Mouse (Mus musculus): ENCODE data around the gene Cd72.

Cd72 gene

DNA sequence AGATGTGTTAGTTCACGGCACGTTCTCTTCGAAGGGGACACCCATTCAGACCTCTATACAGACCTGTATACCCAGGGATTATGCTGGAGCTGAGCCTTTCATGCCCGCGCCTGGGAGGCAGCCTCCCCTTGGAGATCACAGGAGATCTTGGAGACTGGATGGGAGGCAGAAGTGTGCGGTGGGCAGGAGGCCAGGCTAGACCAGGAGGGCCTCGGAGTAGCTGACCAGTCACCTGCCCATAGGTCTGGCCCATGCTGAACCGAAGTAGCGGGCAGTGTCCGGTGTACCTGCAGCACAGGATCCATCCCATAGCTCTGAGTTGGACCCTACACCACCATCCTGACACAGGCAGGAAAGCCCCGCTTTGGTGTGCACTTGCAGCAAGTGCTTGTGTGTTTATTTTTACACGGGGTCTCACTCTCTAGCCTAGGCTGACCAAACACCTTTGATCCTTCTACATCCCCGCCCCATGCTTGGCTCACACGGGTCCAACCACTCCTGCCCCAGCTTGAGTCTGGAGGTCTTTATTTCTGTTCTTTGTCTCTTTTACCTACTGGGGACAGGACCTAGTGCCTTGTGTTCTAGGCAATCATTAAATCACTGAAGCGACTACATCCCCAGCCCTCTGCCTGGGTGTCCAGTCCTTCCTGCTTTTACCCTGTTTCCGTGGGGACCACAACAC is 26.1 kb downstream of the Cd72 start:
- DNase-seq (ENCODE audit: low spot score in 2 of 2) = no peak

DNA sequence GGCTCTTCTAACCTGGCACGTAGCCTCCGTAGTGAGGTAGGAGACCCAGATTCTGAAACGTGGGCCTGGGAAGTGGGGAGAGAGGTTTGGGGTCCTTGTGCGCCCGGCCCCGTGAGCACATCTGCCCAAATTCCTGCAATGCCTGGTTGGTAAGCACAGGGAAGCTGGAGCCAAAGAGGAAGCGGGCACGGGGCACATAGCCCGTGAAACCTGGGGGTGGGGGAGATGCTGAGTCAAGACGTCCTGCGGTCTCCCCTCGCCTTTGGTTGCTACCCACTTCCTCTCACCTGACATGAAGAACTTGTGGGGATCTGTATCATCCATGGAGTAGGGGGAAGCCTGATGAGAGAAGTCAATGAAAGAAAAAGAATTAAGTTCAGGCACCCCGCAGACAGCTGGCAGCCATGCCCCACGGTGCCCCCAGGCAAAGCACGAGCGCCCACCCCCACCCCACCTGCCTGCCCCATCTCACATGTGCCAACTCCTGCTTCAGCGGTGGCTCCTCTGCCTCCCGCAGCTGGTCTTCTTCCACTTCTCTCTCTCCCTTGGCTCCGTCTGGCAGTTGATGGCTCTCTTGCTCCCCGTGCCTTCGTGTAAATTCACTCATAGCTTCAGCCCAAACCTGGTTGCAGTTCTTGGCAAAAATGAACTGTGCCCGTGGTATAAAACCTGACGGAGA is 26.8 kb downstream of the Cd72 start:
- DNase-seq (ENCODE audit: low spot score in 2 of 2) = no peak

DNA sequence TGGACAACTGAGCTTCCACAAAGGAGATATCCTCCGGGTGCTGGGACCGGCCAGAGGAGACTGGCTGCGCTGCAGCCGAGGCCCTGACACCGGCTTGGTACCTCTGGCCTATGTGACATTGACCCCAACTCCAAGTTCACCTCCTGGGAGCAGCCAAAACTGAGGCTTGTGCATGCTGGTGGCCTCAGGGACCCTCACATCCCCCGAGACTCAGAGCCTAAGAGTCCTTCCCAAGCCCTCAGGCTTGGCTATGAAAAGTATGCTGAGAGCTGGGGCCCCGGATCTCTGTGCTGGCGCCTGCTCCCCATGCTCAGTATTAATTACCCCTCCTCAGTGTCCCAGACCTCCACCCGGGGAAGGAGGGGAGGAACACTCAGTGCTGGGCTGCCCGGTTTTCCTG is 27.9 kb downstream of the Cd72 start:
- no peak for DNase-seq (ENCODE audit: low spot score in 2 of 2)

DNA sequence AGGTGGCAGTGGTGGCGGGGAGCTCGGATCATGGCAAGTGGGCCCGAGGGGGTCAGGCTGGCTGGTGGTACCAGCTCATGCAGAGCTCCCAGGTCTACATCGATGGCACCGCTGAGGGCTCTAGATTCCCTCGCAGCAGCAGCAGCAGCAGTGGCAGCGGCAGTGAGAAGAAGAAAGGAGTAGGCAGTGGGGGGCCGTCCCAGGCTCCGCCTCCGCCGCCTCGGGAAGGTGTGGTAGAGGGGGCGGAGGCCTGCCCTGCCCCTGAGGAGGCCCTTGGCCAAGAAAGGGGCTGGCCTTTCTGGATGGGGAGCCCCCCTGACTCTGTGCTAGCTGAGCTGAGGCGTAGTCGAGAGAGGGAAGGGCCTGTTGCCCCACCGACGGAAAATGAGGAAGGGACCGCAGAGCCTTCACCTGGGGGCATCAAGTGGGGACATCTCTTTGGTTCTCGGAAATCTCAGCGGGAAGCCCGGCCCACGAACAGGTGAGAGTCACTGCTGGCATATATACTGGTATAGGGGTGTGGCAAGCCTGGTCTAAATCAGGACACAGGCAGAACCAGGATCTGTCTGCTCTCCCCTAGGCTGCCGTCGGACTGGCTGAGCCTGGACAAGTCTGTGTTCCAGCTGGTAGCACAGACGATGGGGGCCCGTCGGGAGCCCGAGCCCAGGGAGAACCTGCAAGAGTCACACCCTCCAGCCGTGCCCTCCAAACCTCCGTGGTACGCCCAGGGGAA is 28.6 kb downstream of the Cd72 start:
- no peak for DNase-seq (ENCODE audit: low spot score in 2 of 2)

DNA sequence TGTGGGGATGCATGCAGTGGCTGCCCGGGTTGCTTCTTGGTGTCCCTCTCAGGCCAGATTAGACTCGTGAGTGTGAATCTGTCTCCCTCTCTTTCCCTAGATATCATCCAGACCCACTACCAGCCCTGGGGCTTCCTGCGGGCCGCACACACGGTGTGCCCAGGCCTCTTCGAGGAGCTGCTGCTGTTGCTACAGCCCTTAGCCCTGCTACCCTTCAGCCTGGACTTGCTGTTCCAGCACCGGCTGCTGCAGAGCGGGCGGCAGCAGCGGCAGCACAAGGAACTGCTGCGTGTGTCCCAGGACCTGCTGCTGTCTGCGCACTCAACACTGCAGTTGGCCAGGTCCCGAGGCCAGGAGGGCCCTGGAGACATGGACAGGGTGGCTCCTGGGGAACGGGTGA is 29.2 kb downstream of the Cd72 start:
- no peak for DNase-seq (ENCODE audit: low spot score in 2 of 2)

DNA sequence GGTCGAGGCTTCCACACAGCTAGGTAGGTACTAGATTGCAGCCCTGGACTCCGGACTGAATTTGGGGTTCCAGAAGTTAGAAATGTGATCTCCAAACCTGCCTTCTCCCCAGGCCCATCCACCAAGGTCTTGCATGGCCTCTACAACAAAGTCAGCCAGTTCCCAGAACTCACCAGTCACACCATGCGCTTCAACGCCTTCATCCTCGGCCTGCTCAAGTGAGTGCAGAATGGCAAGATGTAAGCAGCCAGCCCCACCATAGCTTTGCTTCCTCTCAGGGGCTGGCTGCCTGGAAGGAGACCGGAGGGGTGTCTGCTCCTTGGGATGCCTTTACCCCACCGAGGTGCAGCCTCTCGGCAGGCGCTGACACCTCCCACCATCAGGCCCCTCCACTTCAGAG is 30.4 kb downstream of the Cd72 start:
- DNase-seq (ENCODE audit: low spot score in 2 of 2) = no peak

DNA sequence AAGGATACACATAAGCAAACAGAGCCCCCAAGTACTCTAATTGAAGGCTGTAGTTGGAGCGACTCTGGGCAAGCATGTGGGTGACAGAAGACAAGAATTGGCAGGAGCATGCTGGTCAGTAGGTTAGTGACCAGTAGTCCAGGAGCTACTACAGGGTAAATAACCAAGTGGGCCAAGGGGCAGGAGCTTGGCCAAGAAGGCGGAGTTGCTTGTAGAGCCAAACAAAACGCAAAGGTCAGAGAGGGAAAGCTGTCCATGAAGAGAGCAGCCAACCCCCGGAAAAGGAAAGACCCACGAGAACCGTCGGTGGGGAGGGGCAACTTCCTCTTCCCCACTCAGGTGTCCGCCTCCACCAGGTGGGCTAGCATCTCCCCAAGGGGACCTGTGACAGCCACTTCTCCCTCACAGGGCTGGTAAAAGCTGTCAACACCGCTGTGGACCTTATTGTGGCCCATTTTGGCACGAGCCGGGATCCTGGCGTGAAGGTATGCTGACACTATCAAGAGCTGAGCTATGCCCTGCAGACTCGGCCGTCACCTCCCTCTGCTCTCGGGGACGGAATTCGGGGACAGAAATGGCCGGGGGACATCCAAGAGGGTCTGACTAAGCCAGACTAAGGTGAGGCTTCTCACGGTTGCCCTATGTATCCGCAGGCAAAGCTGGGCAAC is 31.0 kb downstream of the Cd72 start:
- no peak for DNase-seq (ENCODE audit: low spot score in 2 of 2)

DNA sequence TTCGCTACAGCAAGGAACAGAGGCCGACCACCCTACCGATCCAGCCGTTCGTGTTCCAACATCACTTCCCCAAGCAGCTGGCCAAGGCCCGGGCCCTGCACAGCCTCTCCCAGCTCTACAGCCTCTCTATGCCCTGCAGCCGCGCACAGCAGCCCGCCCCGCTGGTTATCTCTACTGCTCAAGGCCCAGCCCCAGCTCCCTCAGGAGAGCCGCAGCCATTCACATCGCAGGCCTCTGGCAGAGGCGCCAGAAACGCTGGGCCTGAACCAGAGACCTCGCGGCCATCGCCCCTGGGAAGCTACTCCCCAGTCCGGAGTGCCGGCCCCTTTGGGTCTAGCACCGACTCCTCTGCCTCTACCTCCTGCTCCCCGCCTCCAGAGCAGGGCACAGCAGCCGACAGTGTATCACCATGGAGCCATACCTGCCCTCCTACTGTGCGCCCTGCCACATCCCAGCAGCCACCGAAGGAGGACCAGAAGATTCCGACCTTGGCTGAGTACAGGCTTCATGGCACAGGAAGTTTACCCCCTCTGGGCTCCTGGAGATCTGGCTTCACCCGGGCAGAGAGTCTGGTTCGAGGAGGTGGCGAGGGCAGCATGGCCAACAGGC is 32.7 kb downstream of the Cd72 start:
- DNase-seq (ENCODE audit: low spot score in 2 of 2) = no peak

DNA sequence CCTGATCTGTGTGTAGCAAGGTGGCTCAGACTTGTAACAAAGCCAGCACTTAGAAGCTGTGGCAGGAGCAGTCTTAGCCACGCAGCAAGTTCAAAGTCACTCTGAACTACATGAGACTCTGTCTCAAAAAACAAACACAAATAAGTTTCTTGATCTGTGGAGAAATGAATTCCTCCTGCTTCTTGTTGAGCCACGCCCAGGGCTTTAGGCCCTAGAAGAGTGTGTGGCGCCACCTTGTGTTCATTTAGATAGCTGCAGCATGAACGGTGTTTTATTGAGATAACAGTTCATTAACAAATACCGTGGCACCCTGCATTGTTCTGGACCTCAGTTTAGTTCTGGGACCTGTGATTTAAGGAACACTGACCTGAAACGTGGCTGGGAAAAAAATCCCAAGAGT is 34.1 kb downstream of the Cd72 start:
- DNase-seq (ENCODE audit: low spot score in 2 of 2) = peak; percentile 44 to 79

DNA sequence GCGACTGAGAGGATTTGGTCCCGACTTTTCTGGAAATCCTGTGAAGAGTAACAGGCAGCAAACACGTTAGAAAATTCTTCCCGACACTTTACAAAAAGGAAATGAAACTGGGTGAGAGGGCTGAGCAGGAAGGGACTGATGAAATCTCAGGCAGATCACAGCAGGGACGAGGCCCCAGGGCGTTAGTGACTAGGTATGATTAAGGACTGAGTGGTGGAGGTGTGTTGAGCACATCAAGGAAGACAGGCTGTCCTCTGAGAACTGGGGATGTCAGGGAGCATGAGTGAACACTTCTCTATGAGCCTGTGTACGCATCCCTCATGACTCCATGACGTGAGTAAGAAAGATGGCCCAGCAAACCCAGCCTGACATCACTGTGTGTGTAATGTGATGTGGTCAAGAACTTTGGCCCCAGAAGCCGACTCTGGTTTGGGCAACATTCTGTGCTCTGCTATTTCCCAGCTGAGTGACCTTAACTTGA is 34.6 kb downstream of the Cd72 start:
- no peak for DNase-seq (ENCODE audit: low spot score in 2 of 2)

DNA sequence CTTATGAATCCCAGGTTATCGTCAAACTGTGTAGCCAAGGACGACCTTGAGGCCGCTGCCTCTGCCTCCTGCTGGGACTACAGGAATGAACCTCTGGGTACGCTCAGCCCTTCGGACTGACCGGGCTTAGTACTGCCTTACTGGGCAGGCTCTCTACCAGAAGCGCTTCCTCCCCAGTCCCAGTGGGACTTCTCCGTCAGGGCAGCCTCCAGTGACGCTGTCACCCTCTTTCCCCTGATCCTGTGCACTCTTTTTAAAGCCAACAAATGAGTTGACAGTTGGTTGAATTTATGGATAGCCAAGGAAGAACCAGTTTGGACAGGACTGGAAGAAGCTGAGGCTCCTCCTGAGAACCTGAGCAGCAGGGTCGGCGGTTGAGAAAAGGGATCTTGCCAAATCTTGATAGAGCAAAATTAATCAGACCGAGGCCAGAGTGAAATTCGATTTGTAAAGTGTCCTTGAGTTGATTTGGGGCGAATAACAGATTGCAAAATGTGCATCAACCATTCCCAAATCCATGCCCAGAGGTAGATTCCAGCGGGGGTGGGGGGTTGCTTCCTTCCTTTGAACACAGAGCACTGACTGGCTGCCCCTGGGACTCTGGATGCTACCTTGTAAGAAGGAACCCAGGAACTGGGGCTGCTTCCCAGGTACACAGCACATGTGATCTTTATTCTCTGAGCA is 35.3 kb downstream of the Cd72 start:
- DNase-seq (ENCODE audit: low spot score in 2 of 2) = no peak

DNA sequence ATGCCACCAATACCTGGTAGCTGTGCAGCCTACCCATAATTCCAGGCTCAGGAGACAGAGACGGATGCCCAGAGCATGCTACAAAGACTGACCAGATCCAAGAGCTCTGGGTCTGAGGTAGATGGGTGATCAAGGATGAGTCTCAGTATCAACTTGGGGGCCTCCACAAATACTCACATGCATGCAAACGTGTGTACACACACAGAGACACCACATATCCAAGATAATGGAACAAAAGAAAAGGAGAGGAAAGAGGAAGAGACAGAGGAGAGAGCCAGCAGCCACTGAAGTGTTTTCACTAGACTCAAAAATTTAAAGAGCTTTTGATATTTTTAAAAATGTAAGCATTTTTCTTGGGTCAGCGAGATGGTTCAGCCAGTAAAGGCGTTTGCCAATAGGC is 36.0 kb downstream of the Cd72 start:
- no peak for DNase-seq (ENCODE audit: low spot score in 2 of 2)

DNA sequence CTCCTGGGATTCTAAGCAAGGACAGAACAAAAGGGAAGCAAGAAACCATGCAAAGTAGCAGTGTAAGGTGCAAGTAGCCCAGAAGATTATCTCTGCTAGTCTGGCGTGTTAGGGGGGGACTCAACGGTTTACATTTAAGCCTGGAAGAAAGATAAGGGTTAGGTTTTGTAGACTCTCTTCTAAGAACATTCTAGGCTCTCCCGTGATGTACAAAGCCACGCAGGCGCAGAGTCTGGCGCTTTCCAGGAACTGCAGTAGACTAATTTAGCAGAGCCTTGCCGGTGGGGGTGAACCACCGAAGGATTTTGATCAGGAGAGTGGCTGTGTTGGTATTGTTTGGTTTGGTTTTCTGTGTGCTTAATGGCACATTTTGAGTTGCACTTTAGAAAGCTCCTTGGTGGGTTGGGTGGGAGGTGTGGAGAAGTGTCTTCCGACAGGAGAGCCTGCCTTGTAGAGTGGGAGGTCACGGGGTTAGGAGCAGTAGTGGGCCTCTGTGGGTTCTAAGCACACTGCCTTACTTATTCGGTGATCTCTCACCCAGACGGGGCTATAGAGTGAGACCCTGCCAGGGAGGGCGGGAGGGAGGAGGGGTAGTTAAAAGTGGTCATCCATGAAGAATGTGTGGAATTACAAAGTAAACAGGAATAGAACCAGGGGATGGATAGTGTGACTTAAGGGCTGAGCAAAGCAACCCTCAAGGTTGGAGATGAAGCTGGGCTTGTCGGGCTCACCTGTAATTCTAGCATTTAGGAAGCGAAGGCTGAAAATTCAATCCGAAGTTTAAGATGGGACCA is 37.0 kb downstream of the Cd72 start:
- DNase-seq (ENCODE audit: low spot score in 2 of 2) = no peak

DNA sequence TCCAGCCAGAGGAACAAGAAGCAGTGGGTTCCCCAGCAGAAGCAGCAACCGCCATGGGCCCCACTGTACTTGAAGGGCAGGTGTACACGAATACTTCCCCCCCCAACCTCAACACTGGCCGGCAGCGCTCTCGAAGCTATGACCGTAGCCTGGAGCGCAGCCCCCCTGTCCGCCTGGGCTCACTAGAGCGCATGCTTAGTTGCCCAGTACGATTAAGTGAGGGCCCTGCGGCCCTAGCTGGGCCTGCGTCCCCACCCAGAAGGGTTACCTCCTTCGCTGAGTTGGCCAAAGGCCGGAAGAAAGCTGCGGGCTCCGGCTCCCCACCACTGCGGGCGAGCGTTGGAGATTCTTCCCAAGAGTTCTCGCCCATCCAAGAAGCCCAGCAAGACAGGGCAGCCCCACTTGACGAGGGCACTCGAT is 38.3 kb downstream of the Cd72 start:
- no peak for DNase-seq (ENCODE audit: low spot score in 2 of 2)

DNA sequence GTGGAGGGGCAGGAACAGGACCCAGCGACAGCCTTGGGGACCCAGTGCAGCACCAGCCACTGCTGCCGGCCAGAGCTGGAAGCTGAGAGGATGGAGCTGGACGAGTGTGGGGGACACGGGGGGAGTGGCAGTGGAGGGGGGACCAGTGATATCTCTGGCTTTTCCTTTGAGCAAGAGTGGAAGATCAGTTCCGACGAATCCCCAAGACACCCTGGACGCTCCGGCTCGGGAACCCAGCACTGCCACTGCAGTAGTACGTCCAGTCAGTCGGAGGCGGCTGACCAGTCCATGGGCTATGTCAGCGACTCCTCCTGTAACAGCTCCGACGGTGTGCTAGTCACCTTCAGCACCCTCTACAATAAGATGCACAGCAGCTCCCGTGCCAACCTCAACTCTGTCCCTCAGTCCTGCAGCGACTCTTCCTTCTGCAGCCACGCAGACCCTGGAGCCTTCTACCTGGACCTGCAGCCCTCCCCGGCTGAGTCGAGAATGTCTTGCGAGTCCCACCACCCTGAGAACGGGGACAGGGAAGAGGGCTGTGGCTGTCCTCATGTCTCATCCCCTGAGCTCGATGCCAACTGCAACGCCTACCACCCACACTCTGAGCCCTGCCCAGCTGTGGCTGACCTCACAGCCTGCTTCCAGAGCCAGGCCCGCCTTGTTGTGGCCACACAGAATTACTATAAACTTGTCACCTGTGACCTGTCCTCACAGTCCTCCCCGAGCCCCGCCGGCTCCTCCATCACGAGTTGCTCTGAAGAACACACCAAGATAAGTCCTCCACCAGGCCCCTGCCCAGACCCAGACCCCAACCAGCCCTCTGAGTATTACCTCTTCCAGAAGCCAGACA is 39.0 kb downstream of the Cd72 start:
- no peak for DNase-seq (ENCODE audit: low spot score in 2 of 2)

DNA sequence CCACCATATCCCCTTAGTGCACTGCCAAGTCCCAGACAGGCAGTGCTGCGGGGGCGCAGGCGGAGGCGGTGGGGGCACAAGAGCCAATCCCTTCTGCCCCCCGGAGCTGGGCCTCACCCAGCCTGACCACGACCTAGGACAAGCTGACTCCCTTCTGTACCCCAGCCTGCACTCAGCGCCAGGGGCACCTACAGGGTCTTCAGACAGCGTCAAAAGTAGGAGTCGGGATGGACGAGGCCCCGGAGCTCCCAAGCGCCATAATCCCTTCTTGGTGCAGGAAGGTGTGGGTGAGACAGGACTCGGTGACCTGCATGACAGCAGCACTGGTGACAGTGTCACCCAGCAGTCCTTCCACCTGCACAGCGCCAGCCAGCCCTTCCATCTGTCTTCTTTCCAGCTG is 39.7 kb downstream of the Cd72 start:
- no peak for DNase-seq (ENCODE audit: low spot score in 2 of 2)

DNA sequence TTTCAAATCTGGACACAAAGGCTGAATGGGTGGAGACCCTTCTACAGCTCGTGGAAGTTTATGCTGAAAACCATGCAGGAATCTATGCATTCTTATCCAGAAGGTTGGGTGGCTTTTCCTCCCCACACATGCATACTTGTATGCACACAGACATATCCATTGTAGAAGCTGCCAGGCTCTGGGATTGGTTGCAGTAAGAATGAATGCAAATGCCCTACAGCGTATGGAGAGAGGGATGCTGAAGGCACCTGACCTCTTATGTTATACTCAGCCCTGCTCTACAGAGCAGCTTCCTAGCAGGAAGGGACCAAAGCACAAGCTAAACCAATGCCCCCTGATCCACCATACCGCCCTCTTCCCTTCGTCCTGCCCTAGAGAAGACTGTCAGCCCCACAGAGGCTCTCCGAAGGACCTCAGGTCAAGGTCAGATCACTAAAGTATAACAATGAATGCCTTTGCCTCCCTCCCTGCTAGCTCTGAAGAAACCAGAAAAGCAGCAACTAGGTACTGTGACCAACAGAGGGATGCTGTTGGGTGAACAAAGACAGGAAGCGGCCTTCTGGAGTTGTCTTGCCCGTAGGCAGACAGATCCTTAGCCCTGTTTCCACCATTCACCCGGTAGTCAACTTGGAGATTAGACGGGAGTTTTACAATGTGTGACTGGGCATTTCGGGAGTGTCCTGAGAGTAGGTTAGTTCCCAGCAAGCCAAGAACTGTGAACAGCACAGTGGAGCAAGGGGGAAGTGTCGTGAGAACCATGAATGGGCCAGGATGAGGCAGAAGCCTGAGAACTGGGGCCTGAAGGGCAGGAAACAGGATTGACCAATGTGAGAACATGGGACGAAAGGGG is 47.1 kb downstream of the Cd72 start:
- DNase-seq (ENCODE audit: low spot score in 2 of 2) = no peak

DNA sequence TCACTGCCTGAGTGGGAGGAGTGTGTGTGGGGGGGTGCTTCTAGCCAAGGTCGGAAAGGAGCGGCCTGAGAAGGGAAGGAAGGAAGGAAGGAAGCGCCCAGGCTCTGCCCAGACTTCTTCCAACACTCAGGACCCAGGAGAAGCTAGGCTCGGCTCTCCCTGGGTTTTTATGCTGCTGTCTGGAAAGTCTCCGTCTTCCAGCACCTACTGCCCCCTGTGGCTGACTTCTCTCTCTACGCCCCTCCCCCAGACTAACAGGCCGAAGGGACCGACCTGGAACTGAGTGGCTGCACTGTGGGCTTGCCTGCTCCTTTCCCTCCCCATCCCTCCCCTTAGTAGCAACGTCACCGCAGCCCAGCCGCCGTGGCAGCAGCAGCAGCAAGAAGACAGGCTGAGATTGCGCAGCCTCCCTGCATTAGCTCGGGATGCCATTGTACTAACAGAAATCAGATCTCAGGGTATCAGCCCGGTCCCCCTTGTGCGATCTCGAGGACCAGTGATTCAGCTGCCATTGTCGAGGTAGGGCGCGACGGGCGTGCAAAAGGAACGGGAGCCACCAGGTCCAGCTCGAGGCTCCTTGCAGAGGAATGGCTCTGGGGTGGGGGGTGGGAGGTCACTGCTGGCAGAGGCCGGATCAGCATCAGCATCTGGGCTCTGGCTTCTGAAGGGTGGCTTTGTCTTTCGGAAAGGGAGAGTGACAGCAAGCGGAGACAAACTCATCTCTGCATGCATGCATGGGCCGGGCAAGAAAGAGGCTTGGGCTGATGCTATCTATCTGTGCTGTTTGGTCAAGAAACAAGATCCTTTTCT is 48.1 kb downstream of the Cd72 start:
- DNase-seq (ENCODE audit: low spot score in 2 of 2) = peak in 1 of 2 experiments; percentile 34
